1 mouse cellular context compared by ENCODE assay signal in genomic region chr11:98809457-98810290, GRCm38 (mm10).
TF ChIP-seq lines count a peak whose summit lies in the region.

No protein-coding gene starts in this region.

TF ChIP-seq in MEL, 35 proteins besides CTCF, POLR2A, EP300 and RAD21 (continued from another document):
- TF ChIP-seq MXI1 (IDR thresholded peaks at IDR 0.05; ENCODE audit: low read depth, low read length) (peak; percentile 94), TCF12 (IDR thresholded peaks at IDR 0.05; ENCODE audit: low read depth, low read length) (peak; percentile 56), GABPA (IDR thresholded peaks at IDR 0.05; ENCODE audit: low read depth, low read length) (no peak), MYB (IDR thresholded peaks at IDR 0.05; ENCODE audit: low read depth, low read length) (no peak), RCOR1 (IDR thresholded peaks at IDR 0.05; ENCODE audit: low read depth, low read length) (no peak), TBP (IDR thresholded peaks at IDR 0.05; ENCODE audit: low read depth, low read length) (peak; percentile 78), GATA1 (IDR thresholded peaks at IDR 0.05; ENCODE audit: low read depth, low read length) (no peak), TAL1 (IDR thresholded peaks at IDR 0.05; ENCODE audit: low read length) (no peak), MEF2A (IDR thresholded peaks at IDR 0.05; ENCODE audit: extremely low read depth, insufficient replicate concordance, low read depth, low read length, poor library complexity, severe bottlenecking) (no peak), MAX (IDR thresholded peaks at IDR 0.05; ENCODE audit: low read length) (peak; percentile 78; the same call in 1 of the 2 replicates), UBTF (IDR thresholded peaks at IDR 0.05; ENCODE audit: borderline replicate concordance, insufficient read depth, low read depth, low read length) (peak; percentile 68; the same call in 1 of the 2 replicates), MAZ (IDR thresholded peaks at IDR 0.05; ENCODE audit: low read depth, low read length) (0 out of 2 replicates have a peak, but pooled peaks have one; percentile 66), E2F4 (IDR thresholded peaks at IDR 0.05; ENCODE audit: borderline replicate concordance, low read depth, low read length) (no peak), ETS1 (IDR thresholded peaks at IDR 0.05; ENCODE audit: low read depth, low read length) (peak; percentile 73; the same call in 1 of the 2 replicates), POLR2AphosphoS2 (IDR thresholded peaks at IDR 0.05; ENCODE audit: low read length) (peak; percentile 88; the same call in 1 of the 2 replicates), JUND (IDR thresholded peaks at IDR 0.05; ENCODE audit: low read depth, low read length) (no peak), NRF1 (IDR thresholded peaks at IDR 0.05; ENCODE audit: insufficient read depth, low read depth, low read length, poor library complexity, severe bottlenecking) (peak; percentile 54), BHLHE40 (IDR thresholded peaks at IDR 0.05; ENCODE audit: borderline replicate concordance, low read depth, low read length) (peak; percentile 97), ELF1 (IDR thresholded peaks at IDR 0.05; ENCODE audit: low read depth, low read length) (peak; percentile 43), KAT2A (conservative IDR thresholded peaks at IDR 0.05; ENCODE audit: low read depth, low read length) (no peak; the same call in 1 of the 2 replicates), NELFE (IDR thresholded peaks at IDR 0.05; ENCODE audit: low read depth, low read length) (peak; percentile 96), ZMIZ1 (IDR thresholded peaks at IDR 0.05; ENCODE audit: low read depth, low read length) (peak; percentile 93), ZC3H11A (IDR thresholded peaks at IDR 0.05; ENCODE audit: low read depth, low read length) (no peak), HCFC1 (IDR thresholded peaks at IDR 0.05; ENCODE audit: low read depth, low read length) (peak; percentile 88), SIN3A (IDR thresholded peaks at IDR 0.05; ENCODE audit: low read length) (peak; percentile 87)
